Mouse (Mus musculus): ENCODE measurements at regions not wholly inside any gene's neighbourhood (a gene's known extent, or its start where the extent isn't known, plus 50 kb on each side); places are given as distances from the start of the nearest gene placed in this dataset.
"Not testable (repeated sequence)": the region's sequence is repeated elsewhere in the genome, so short reads cannot be mapped to it uniquely, and the experiment has no call there.

- H3K36me3 ChIP-seq = no peaks in the 10 kb centered on the region
- no peak overlapping the region for H3K4me2 ChIP-seq (replicated peaks)
- H3K9me3 ChIP-seq = no peaks in the 10 kb centered on the region
- ATAC-seq (ENCODE audit: low FRiP score, low read depth) = no peak
- no peak overlapping the region for H3K4me3 ChIP-seq
- 66% methylated on average over 3 of the region's 3 CpGs for WGBS
- no peak overlapping the region for H3K9ac ChIP-seq (replicated peaks)
- no peak overlapping the region for H3K27ac ChIP-seq (replicated peaks)
- no peaks in the 10 kb centered on the region for H3K27me3 ChIP-seq
- H3K4me1 ChIP-seq = no peaks in the 10 kb centered on the region
Measured at GRCm38 (mm10) chr15:3909471-3909870, 69.9 kb downstream of the Fbxo4 start.

GRCm38 (mm10) chr15:3908721-3909120 lies 70.7 kb downstream of the Fbxo4 start:
- no peak overlapping the region for H3K4me3 ChIP-seq
- H3K27me3 ChIP-seq = no peaks in the 10 kb centered on the region
- H3K36me3 ChIP-seq = no peaks in the 10 kb centered on the region
- no peaks in the 10 kb centered on the region for H3K4me1 ChIP-seq
- H3K9ac ChIP-seq (replicated peaks) = no peak overlapping the region
- 22% methylated on average over 2 of the region's 2 CpGs for WGBS
- H3K27ac ChIP-seq (replicated peaks) = no peak overlapping the region
- no peak overlapping the region for H3K4me2 ChIP-seq (replicated peaks)
- H3K9me3 ChIP-seq = no peaks in the 10 kb centered on the region
- 0 out of 2 replicates have a peak, but pooled peaks have one; percentile 23 for ATAC-seq (ENCODE audit: low FRiP score, low read depth)

GRCm38 (mm10) chr15:3905548-3905947 lies 73.8 kb downstream of the Fbxo4 start:
- H3K4me1 ChIP-seq = no peaks in the 10 kb centered on the region
- no peaks in the 10 kb centered on the region for H3K27me3 ChIP-seq
- no peak for ATAC-seq (ENCODE audit: low FRiP score, low read depth)
- H3K36me3 ChIP-seq = no peaks in the 10 kb centered on the region
- no peak overlapping the region for H3K4me3 ChIP-seq
- H3K4me2 ChIP-seq (replicated peaks) = no peak overlapping the region
- no peak overlapping the region for H3K9ac ChIP-seq (replicated peaks)
- WGBS = 65% methylated on average over 2 of the region's 2 CpGs
- H3K27ac ChIP-seq (replicated peaks) = no peak overlapping the region
- H3K9me3 ChIP-seq = no peaks in the 10 kb centered on the region

GRCm38 (mm10) chr15:3878429-3878828 lies 100.9 kb downstream of the Fbxo4 start:
- no peak overlapping the region for H3K27ac ChIP-seq (replicated peaks)
- no peaks in the 10 kb centered on the region for H3K27me3 ChIP-seq
- no peak overlapping the region for H3K4me3 ChIP-seq
- H3K4me1 ChIP-seq = no peaks in the 10 kb centered on the region
- H3K9me3 ChIP-seq = no peaks in the 10 kb centered on the region
- WGBS = 79% methylated on average over 2 of the region's 2 CpGs
- H3K4me2 ChIP-seq (replicated peaks) = no peak overlapping the region
- ATAC-seq (ENCODE audit: low FRiP score, low read depth) = no peak
- H3K36me3 ChIP-seq = no peaks in the 10 kb centered on the region
- no peak overlapping the region for H3K9ac ChIP-seq (replicated peaks)

GRCm38 (mm10) chr15:3877506-3877905 lies 101.9 kb downstream of the Fbxo4 start:
- H3K9ac ChIP-seq (replicated peaks) = no peak overlapping the region
- H3K4me1 ChIP-seq = no peaks in the 10 kb centered on the region
- H3K4me2 ChIP-seq (replicated peaks) = no peak overlapping the region
- no peak overlapping the region for H3K27ac ChIP-seq (replicated peaks)
- H3K36me3 ChIP-seq = no peaks in the 10 kb centered on the region
- no peak for ATAC-seq (ENCODE audit: low FRiP score, low read depth)
- no peak overlapping the region for H3K4me3 ChIP-seq
- H3K27me3 ChIP-seq = no peaks in the 10 kb centered on the region
- H3K9me3 ChIP-seq = no peaks in the 10 kb centered on the region
- WGBS = 75% methylated on average over 3 of the region's 3 CpGs

GRCm38 (mm10) chr15:3875210-3875861 lies 104.0 kb downstream of the Fbxo4 start:
- H3K36me3 ChIP-seq; H3K4me3 ChIP-seq; ATAC-seq (ENCODE audit: low FRiP score, low read depth); H3K9ac ChIP-seq (replicated peaks); H3K27me3 ChIP-seq; H3K9me3 ChIP-seq; H3K4me2 ChIP-seq (replicated peaks); H3K4me1 ChIP-seq; H3K27ac ChIP-seq (replicated peaks): not testable (repeated sequence)
- 90% methylated on average over 7 of the region's 7 CpGs for WGBS

GRCm38 (mm10) chr15:3831802-3832201 lies 147.6 kb downstream of the Fbxo4 start:
- Histone ChIP-seq H3K27me3 (no peaks in the 10 kb centered on the region), H3K4me2 (replicated peaks) (no peak overlapping the region), H3K27ac (replicated peaks) (no peak overlapping the region), H3K9ac (replicated peaks) (no peak overlapping the region), H3K36me3 (no peaks in the 10 kb centered on the region), H3K9me3 (no peaks in the 10 kb centered on the region), H3K4me1 (no peaks in the 10 kb centered on the region), H3K4me3 (no peak overlapping the region)
- WGBS = 91% methylated on average over 4 of the region's 4 CpGs
- no peak for ATAC-seq (ENCODE audit: low FRiP score, low read depth)

GRCm38 (mm10) chr15:3805430-3805829 lies 173.9 kb downstream of the Fbxo4 start:
- no peaks in the 10 kb centered on the region for H3K9me3 ChIP-seq
- ATAC-seq (ENCODE audit: low FRiP score, low read depth) = no peak
- no peak overlapping the region for H3K9ac ChIP-seq (replicated peaks)
- H3K4me3 ChIP-seq = no peak overlapping the region
- no peak overlapping the region for H3K27ac ChIP-seq (replicated peaks)
- no peak overlapping the region for H3K4me2 ChIP-seq (replicated peaks)
- H3K4me1 ChIP-seq = no peaks in the 10 kb centered on the region
- WGBS = 94% methylated on average over 2 of the region's 2 CpGs
- no peaks in the 10 kb centered on the region for H3K36me3 ChIP-seq
- H3K27me3 ChIP-seq = no peaks in the 10 kb centered on the region

GRCm38 (mm10) chr15:3775865-3776264 lies 192.6 kb upstream of the Ghr start:
- Histone ChIP-seq H3K27ac (replicated peaks) (no peak overlapping the region), H3K27me3 (no peaks in the 10 kb centered on the region), H3K4me2 (replicated peaks) (no peak overlapping the region), H3K9ac (replicated peaks) (no peak overlapping the region), H3K4me3 (no peak overlapping the region), H3K36me3 (no peaks in the 10 kb centered on the region), H3K9me3 (no peaks in the 10 kb centered on the region), H3K4me1 (no peaks in the 10 kb centered on the region)
- ATAC-seq (ENCODE audit: low FRiP score, low read depth) = no peak
- 92% methylated on average over 3 of the region's 3 CpGs for WGBS

GRCm38 (mm10) chr15:3772228-3772789 lies 189.0 kb upstream of the Ghr start:
- Histone ChIP-seq H3K27ac (replicated peaks) (no peak overlapping the region), H3K36me3 (no peaks in the 10 kb centered on the region), H3K9ac (replicated peaks) (no peak overlapping the region), H3K4me1 (no peaks in the 10 kb centered on the region), H3K4me3 (no peak overlapping the region), H3K27me3 (no peaks in the 10 kb centered on the region), H3K4me2 (replicated peaks) (no peak overlapping the region), H3K9me3 (no peaks in the 10 kb centered on the region)
- WGBS = 82% methylated on average over 8 of the region's 8 CpGs
- no peak for ATAC-seq (ENCODE audit: low FRiP score, low read depth)

- H3K27me3 ChIP-seq = no peaks in the 10 kb centered on the region
- no peaks in the 10 kb centered on the region for H3K36me3 ChIP-seq
- no peak for ATAC-seq (ENCODE audit: low FRiP score, low read depth)
- H3K4me3 ChIP-seq = no peak overlapping the region
- H3K27ac ChIP-seq (replicated peaks) = no peak overlapping the region
- 95% methylated on average over 4 of the region's 4 CpGs for WGBS
- H3K4me1 ChIP-seq = no peaks in the 10 kb centered on the region
- no peaks in the 10 kb centered on the region for H3K9me3 ChIP-seq
- no peak overlapping the region for H3K9ac ChIP-seq (replicated peaks)
- no peak overlapping the region for H3K4me2 ChIP-seq (replicated peaks)
Measured at GRCm38 (mm10) chr15:3770312-3770711, 187.0 kb upstream of the Ghr start.

- WGBS = 85% methylated on average over 3 of the region's 3 CpGs
- no peak for ATAC-seq (ENCODE audit: low FRiP score, low read depth)
Measured at GRCm38 (mm10) chr15:3764726-3765125, 181.4 kb upstream of the Ghr start.

GRCm38 (mm10) chr15:3760396-3760795 lies 177.1 kb upstream of the Ghr start:
- H3K27ac ChIP-seq (replicated peaks) = no peak overlapping the region
- 26% methylated on average over 3 of the region's 3 CpGs for WGBS
- no peak for ATAC-seq (ENCODE audit: low FRiP score, low read depth)
- H3K27me3 ChIP-seq = no peaks in the 10 kb centered on the region
- no peaks in the 10 kb centered on the region for H3K36me3 ChIP-seq
- H3K4me1 ChIP-seq = no peaks in the 10 kb centered on the region
- H3K4me2 ChIP-seq (replicated peaks) = no peak overlapping the region
- no peaks in the 10 kb centered on the region for H3K9me3 ChIP-seq
- H3K4me3 ChIP-seq = no peak overlapping the region
- H3K9ac ChIP-seq (replicated peaks) = no peak overlapping the region

More at GRCm38 (mm10) chr15:3764726-3765125, 181.4 kb upstream of the Ghr start:
- no peak overlapping the region for H3K9ac ChIP-seq (replicated peaks)
- no peak overlapping the region for H3K4me2 ChIP-seq (replicated peaks)
- no peak overlapping the region for H3K4me3 ChIP-seq
- H3K36me3 ChIP-seq = no peaks in the 10 kb centered on the region
- no peaks in the 10 kb centered on the region for H3K4me1 ChIP-seq
- H3K27me3 ChIP-seq = no peaks in the 10 kb centered on the region
- H3K9me3 ChIP-seq = no peaks in the 10 kb centered on the region
- no peak overlapping the region for H3K27ac ChIP-seq (replicated peaks)
